Mouse (Mus musculus) hindbrain, embryonic 10.5 days (tissue): ENCODE results near the gene 1500015O10Rik. TPM values are rescaled to one million over a fixed set of nuclear protein-coding genes. Genes with fewer than 3 reads are reported as not detected.

ENCODE experiments used
- DNase-seq: peaks from one replicate; pipeline ENCODE4 v3.0.0-alpha.2; 2017; ENCODE audit warnings: low spot score
- H3K27ac ChIP-seq: fragments of 300-500 bp; sonication (generic); 2 replicates; pipeline ENCODE4 v1.5.1; 2016; ENCODE audit warnings: mild to moderate bottlenecking, moderate library complexity
- H3K27me3 ChIP-seq: fragments of 300-500 bp; sonication (generic); 2 replicates; pipeline ENCODE4 v1.6.1; 2016; ENCODE audit warnings: mild to moderate bottlenecking; ENCODE audit not compliant: poor library complexity, insufficient read depth, severe bottlenecking
- H3K36me3 ChIP-seq: fragments of 300-500 bp; sonication (generic); 2 replicates; pipeline ENCODE4 v1.6.1; 2016; ENCODE audit warnings: mild to moderate bottlenecking, moderate library complexity
- H3K4me1 ChIP-seq: fragments of 300-500 bp; sonication (generic); replicated peaks from 2 replicates; pipeline ENCODE4 v1.6.1; 2016; ENCODE audit warnings: mild to moderate bottlenecking
- H3K4me3 ChIP-seq: fragments of 300-500 bp; sonication (generic); 2 replicates; pipeline ENCODE4 v1.5.1; 2016; ENCODE audit warnings: mild to moderate bottlenecking, moderate library complexity
- H3K9me3 ChIP-seq: fragments of 300-500 bp; sonication (generic); 2 replicates; pipeline ENCODE4 v1.6.1; 2016; ENCODE audit warnings: mild to moderate bottlenecking, moderate library complexity
- WGBS: fragments of 180-500 bp; shearing (Covaris S2); methylation state at CpG from one replicate; pipeline ENCODE4 v1.1.7; 2016; 5-methylcytosine and 5-hydroxymethylcytosine counted together
- polyA plus RNA-seq: library from polyadenylated mRNA; unstranded; fragments of >200 nt; fragmentation: Nextera tagmentation; extraction: Ambion mirVana; gene quantifications from 2 replicates; pipeline ENCODE4 v1.2.1, GENCODE M21; 2016

The 1500015O10Rik gene
- polyA plus RNA-seq, 1 experiment from 2014 or later = 9.8 TPM

DNA sequence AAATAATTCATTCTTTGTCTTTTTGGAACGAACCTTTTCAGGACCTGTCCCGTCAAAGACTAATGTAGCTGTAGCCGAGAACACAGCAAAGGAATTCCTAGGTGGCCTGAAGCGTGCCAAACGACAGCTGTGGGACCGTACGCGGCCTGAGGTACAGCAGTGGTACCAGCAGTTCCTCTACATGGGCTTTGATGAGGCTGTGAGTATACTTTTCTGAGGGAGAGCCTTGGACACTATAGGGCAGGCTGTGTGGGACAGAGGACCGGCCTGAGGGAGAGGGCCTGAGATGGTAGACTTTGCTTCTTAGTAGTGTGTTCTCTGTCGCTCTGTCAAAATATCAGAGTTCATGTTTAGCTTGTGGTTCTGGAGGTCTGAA, 8.1 kb downstream of the 1500015O10Rik start:
- H3K9me3 ChIP-seq = no peaks in the 10 kb centered on the region
- DNase-seq = no peak
- H3K4me1 ChIP-seq = no peaks in the 10 kb centered on the region
- WGBS = 87% methylated on average over 10 of the region's 10 CpGs
- no peaks in the 10 kb centered on the region for H3K27me3 ChIP-seq
- no peak overlapping the region for H3K27ac ChIP-seq
- no peaks in the 10 kb centered on the region for H3K36me3 ChIP-seq
- no peak overlapping the region for H3K4me3 ChIP-seq

DNA sequence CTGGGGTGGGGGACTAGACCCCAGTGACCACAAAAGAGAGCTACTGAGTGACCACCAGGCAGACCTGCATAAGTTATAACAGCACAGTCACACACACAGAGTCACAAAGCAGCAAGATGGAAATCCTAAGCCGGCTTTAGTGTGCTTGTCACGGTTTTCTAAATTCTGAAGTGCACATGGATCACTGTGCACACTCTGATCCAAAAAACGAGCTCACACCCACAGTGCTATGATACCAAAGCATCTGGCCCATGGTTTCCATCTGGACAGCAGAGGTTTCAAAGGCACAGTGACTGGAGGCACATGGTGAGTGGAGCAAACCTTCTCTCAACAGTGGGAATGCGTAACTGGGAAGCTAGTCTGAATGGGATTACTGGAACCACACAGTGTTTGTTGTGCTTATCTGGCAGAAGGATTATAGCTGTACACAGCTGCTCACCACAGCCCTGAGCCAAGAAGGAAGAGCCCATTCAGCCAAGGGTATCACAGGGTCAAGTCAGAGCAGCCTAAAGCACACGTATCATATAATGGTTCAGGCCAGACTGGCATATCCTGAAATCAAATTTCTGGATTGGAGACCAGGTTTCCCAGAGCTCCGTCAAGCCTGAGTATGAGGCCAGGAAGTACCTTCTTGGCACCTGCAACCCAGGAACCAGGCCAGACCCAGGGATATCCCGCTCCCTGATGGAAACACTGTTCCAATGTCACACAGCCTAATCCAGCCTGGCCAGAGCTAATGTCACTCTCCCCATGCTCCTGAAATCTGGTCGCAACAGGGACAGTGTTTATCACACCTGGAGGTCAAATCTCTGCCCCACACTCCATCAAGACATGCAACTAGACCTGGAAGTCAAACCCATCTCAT, 24.3 kb downstream of the 1500015O10Rik start:
- H3K27ac ChIP-seq = no peak overlapping the region
- no peaks in the 10 kb centered on the region for H3K27me3 ChIP-seq
- WGBS = 94% methylated on average over 8 of the region's 8 CpGs
- DNase-seq = no peak
- H3K4me1 ChIP-seq = peaks cover 6% of the 10 kb centered on the region; the same call in 1 of the 2 replicates
- H3K9me3 ChIP-seq = no peaks in the 10 kb centered on the region
- no peak overlapping the region for H3K4me3 ChIP-seq
- H3K36me3 ChIP-seq = peaks cover 60% of the 10 kb centered on the region

GRCm38 (mm10) chr1:43760085-43760484, 29.7 kb downstream of the 1500015O10Rik start:
- no peak for DNase-seq
- H3K9me3 ChIP-seq = no peaks in the 10 kb centered on the region
- H3K27me3 ChIP-seq = no peaks in the 10 kb centered on the region
- no peak overlapping the region for H3K27ac ChIP-seq
- H3K4me1 ChIP-seq = peaks cover 6% of the 10 kb centered on the region; the same call in 1 of the 2 replicates
- no peak overlapping the region for H3K4me3 ChIP-seq
- peaks cover 67% of the 10 kb centered on the region for H3K36me3 ChIP-seq

GRCm38 (mm10) chr1:43764481-43764880, 34.1 kb downstream of the 1500015O10Rik start:
- H3K4me3 ChIP-seq = no peak overlapping the region
- no peaks in the 10 kb centered on the region for H3K9me3 ChIP-seq
- H3K36me3 ChIP-seq = peaks cover 70% of the 10 kb centered on the region
- H3K27me3 ChIP-seq = no peaks in the 10 kb centered on the region
- WGBS = 96% methylated on average over 2 of the region's 2 CpGs
- DNase-seq = no peak
- no peaks in the 10 kb centered on the region for H3K4me1 ChIP-seq
- H3K27ac ChIP-seq = no peak overlapping the region

DNA sequence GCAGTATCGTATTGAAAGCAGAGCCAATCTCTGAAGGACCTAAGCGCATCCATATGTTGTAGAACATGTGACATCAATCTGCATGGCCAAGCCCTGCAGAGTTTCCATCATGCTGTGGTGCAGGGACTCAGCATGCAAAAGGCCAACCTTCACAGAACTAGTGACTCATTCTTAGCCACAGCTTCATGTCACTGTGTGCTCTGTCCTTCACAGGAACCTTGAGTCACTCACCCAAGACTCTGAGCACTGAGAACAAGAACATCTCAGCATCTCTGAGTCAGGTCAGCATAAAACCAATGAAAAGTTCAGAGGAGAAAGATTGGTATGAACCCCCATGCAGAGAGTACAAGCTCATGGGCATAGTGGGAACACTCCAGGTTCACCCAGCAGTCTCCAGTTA, 35.9 kb downstream of the 1500015O10Rik start:
- Histone ChIP-seq H3K36me3 (peaks cover 81% of the 10 kb centered on the region), H3K27me3 (no peaks in the 10 kb centered on the region), H3K27ac (no peak overlapping the region), H3K4me1 (no peaks in the 10 kb centered on the region; the same call in 1 of the 2 replicates), H3K9me3 (no peaks in the 10 kb centered on the region), H3K4me3 (no peak overlapping the region)
- DNase-seq = no peak
- WGBS = 96% methylated on average over 2 of the region's 2 CpGs

DNA sequence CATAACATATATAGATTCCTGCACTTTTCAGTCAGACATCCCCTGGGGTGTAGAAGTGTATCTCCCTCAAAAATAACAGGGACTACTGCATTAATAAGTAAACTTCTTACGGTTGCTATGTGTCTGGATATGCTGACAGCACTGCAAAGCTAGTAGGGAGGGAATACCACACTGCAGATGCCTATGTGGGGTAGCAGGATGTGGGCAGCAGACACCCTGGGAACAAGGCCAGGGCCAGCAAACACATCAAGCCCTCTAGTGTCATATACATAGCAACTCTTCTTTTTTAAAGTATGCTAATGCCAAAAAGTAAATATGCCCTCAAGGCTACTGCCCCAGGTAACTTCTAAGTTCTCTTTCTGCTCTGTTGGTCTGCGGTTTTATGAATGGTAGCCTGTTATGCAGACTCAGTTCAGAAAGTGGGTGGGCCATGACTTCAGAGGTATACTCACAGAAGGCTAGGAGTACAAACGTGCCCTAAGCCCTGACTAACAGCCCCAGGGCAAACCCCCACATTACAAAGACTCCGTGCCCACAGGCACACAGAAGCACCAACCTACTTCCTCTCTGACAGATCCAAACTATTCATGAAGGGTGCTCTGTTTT, 38.1 kb downstream of the 1500015O10Rik start:
- Histone ChIP-seq H3K9me3 (0 out of 2 replicates have a peak, but pooled peaks cover 5% of the 10 kb centered on the region), H3K27ac (no peak overlapping the region), H3K27me3 (no peaks in the 10 kb centered on the region), H3K4me1 (no peaks in the 10 kb centered on the region; the same call in 1 of the 2 replicates), H3K36me3 (peaks cover 82% of the 10 kb centered on the region), H3K4me3 (no peak overlapping the region)
- 82% methylated on average over 4 of the region's 4 CpGs for WGBS
- DNase-seq = no peak

GRCm38 (mm10) chr1:43769348-43769747, 38.9 kb downstream of the 1500015O10Rik start:
- Histone ChIP-seq H3K27ac (no peak overlapping the region), H3K9me3 (0 out of 2 replicates have a peak, but pooled peaks cover 5% of the 10 kb centered on the region), H3K4me3 (no peak overlapping the region), H3K4me1 (no peaks in the 10 kb centered on the region; the same call in 1 of the 2 replicates), H3K27me3 (no peaks in the 10 kb centered on the region), H3K36me3 (peaks cover 82% of the 10 kb centered on the region)
- WGBS = 87% methylated on average over 1 of the region's 1 CpGs
- no peak for DNase-seq

DNA sequence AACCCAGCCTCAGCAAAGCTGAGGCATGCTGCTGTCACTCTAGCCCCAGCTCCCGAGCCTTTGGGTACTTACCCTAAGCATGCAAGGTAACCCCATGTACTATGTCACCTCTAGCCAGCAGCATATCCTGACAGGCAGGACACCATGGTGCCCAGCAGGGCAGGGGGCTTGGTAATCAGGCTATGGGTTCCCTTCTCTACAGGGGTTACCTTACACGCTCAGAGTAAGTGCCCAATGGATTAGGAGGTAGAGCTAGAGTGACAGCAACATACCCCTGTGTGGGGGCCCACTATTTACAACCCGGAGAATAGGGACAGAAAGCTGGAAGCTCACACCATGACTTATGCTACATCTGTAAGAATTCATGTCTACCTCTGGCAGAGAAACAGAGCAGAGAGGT, 39.6 kb downstream of the 1500015O10Rik start:
- WGBS = 86% methylated on average over 3 of the region's 3 CpGs
- H3K4me3 ChIP-seq = no peak overlapping the region
- H3K27ac ChIP-seq = no peak overlapping the region
- no peak for DNase-seq
- 0 out of 2 replicates have a peak, but pooled peaks cover 5% of the 10 kb centered on the region for H3K9me3 ChIP-seq
- peaks cover 81% of the 10 kb centered on the region for H3K36me3 ChIP-seq
- H3K27me3 ChIP-seq = no peaks in the 10 kb centered on the region
- H3K4me1 ChIP-seq = no peaks in the 10 kb centered on the region; the same call in 1 of the 2 replicates

DNA sequence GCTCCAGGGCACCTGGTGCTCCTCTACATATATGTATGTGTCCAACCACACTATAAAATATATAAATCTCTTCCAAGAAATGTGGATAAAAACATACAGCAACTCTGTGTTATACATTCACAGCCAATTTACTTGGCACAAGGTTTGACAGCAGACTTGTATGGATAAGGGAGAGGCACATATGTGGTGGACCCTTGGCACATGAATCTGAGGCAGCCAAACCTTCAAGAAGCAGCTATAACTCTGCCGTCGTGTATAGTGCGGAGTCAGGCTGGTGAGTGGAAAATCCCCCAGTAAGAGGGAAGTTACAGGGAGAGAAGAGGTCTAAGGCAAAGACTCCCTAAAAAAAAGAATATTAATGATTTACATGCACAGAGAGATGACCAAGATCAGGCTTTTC, 42.3 kb downstream of the 1500015O10Rik start:
- Histone ChIP-seq H3K36me3 (peaks cover 82% of the 10 kb centered on the region), H3K27ac (no peak overlapping the region), H3K27me3 (no peaks in the 10 kb centered on the region), H3K4me1 (no peaks in the 10 kb centered on the region; the same call in 1 of the 2 replicates), H3K9me3 (0 out of 2 replicates have a peak, but pooled peaks cover 5% of the 10 kb centered on the region), H3K4me3 (no peak overlapping the region)
- WGBS = 98% methylated on average over 3 of the region's 3 CpGs
- DNase-seq = no peak

DNA sequence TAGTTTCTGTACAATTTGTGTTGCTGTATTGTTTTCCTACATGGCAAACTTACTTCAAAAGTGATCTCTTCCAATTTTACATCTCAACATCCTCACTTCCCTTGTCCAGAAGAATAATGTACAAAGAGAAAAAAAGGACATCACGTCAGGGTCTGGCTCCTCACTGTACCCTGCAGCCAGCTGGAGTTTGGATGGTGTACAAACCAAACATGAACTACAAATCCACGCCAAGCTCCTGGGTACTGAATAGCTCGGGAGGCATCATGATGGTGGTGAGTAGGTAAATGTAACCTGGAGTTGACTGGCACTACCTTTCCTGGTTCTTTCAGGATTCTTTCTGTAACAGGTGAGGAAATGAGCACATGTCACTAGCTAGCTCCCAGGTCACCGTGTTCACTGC, 43.7 kb downstream of the 1500015O10Rik start:
- H3K27me3 ChIP-seq = no peaks in the 10 kb centered on the region
- WGBS = 95% methylated on average over 4 of the region's 4 CpGs
- H3K4me3 ChIP-seq = no peak overlapping the region
- no peaks in the 10 kb centered on the region; the same call in 1 of the 2 replicates for H3K4me1 ChIP-seq
- no peak overlapping the region for H3K27ac ChIP-seq
- 0 out of 2 replicates have a peak, but pooled peaks cover 5% of the 10 kb centered on the region for H3K9me3 ChIP-seq
- no peak for DNase-seq
- peaks cover 78% of the 10 kb centered on the region for H3K36me3 ChIP-seq

GRCm38 (mm10) chr1:43776106-43776505, 45.7 kb downstream of the 1500015O10Rik start:
- 87% methylated on average over 3 of the region's 3 CpGs for WGBS
- H3K36me3 ChIP-seq = peaks cover 70% of the 10 kb centered on the region
- no peak for DNase-seq
- no peaks in the 10 kb centered on the region for H3K4me1 ChIP-seq
- H3K27me3 ChIP-seq = no peaks in the 10 kb centered on the region
- no peak overlapping the region for H3K27ac ChIP-seq
- H3K9me3 ChIP-seq = 0 out of 2 replicates have a peak, but pooled peaks cover 5% of the 10 kb centered on the region
- no peak overlapping the region for H3K4me3 ChIP-seq

GRCm38 (mm10) chr1:43781195-43781594, 50.8 kb downstream of the 1500015O10Rik start:
- Histone ChIP-seq H3K4me3 (no peak overlapping the region), H3K36me3 (peaks cover 38% of the 10 kb centered on the region), H3K4me1 (no peaks in the 10 kb centered on the region), H3K27me3 (no peaks in the 10 kb centered on the region), H3K27ac (no peak overlapping the region), H3K9me3 (no peaks in the 10 kb centered on the region)
- WGBS = 81% methylated on average over 2 of the region's 2 CpGs
- no peak for DNase-seq

GRCm38 (mm10) chr1:43781672-43782071, 51.3 kb downstream of the 1500015O10Rik start:
- DNase-seq = no peak
- WGBS = 91% methylated on average over 3 of the region's 3 CpGs
- no peaks in the 10 kb centered on the region for H3K9me3 ChIP-seq

More at GRCm38 (mm10) chr1:43781672-43782071, 51.3 kb downstream of the 1500015O10Rik start:
- Histone ChIP-seq H3K36me3 (peaks cover 39% of the 10 kb centered on the region), H3K4me3 (no peak overlapping the region), H3K4me1 (no peaks in the 10 kb centered on the region), H3K27me3 (no peaks in the 10 kb centered on the region), H3K27ac (no peak overlapping the region)
